Mouse (Mus musculus) hindbrain, embryonic 11.5 days (tissue): ENCODE measurements around the gene Apc2. TPM values are rescaled to one million over a fixed set of nuclear protein-coding genes. Genes with fewer than 3 reads are reported as not detected.

ENCODE experiments used
- ATAC-seq: fragments of 200-750 bp; cut with Nextera tagmentation; 2 replicates; pipeline ENCODE4 v1.8.0; 2017; ENCODE audit warnings: mild to moderate bottlenecking, moderate TSS enrichment, moderate library complexity; ENCODE audit not compliant: low FRiP score
- DNase-seq: peaks from one replicate; pipeline ENCODE4 v3.0.0-alpha.2; 2015; ENCODE audit warnings: low spot score
- H3K27ac ChIP-seq: fragments of 300-500 bp; sonication (generic); 2 replicates; pipeline ENCODE4 v1.5.1; 2014; ENCODE audit warnings: mild to moderate bottlenecking, low read depth, low read length
- H3K27me3 ChIP-seq: fragments of 300-500 bp; sonication (generic); 2 replicates; pipeline ENCODE4 v1.6.1; 2014; ENCODE audit warnings: mild to moderate bottlenecking, low read length, moderate library complexity, mixed read lengths; ENCODE audit not compliant: control insufficient read depth, insufficient read depth
- H3K36me3 ChIP-seq: fragments of 300-500 bp; sonication (generic); 2 replicates; pipeline ENCODE4 v1.6.1; 2014; ENCODE audit warnings: mild to moderate bottlenecking, low read length, moderate library complexity, mixed read lengths; ENCODE audit not compliant: control insufficient read depth, insufficient read depth
- H3K4me1 ChIP-seq: fragments of 300-500 bp; sonication (generic); replicated peaks from 2 replicates; pipeline ENCODE4 v1.6.1; 2014; ENCODE audit warnings: low read length, mixed read lengths; ENCODE audit not compliant: control insufficient read depth, insufficient read depth
- H3K4me2 ChIP-seq: fragments of 300-500 bp; sonication (generic); replicated peaks from 2 replicates; pipeline ENCODE4 v1.6.1; 2014; ENCODE audit warnings: mild to moderate bottlenecking, low read depth, low read length
- H3K4me3 ChIP-seq: fragments of 300-500 bp; sonication (generic); 2 replicates; pipeline ENCODE4 v1.5.1; 2014; ENCODE audit warnings: low read depth, low read length
- H3K9ac ChIP-seq: fragments of 300-500 bp; sonication (generic); 2 replicates; pipeline ENCODE4 v1.6.1; 2014; ENCODE audit warnings: low read depth, low read length
- H3K9me3 ChIP-seq: fragments of 300-500 bp; sonication (generic); 2 replicates; pipeline ENCODE4 v1.6.1; 2016; ENCODE audit warnings: low read length; ENCODE audit not compliant: control insufficient read depth
- WGBS: fragments of 180-500 bp; shearing (Covaris S2); extraction: QIAGEN DNeasy Blood & Tissue Kit; methylation state at CpG from one replicate; pipeline ENCODE4 v1.1.7; 2014; 5-methylcytosine and 5-hydroxymethylcytosine counted together
- polyA plus RNA-seq: library from polyadenylated mRNA; unstranded; fragments of >200 nt; fragmentation: Nextera tagmentation; extraction: Ambion mirVana; gene quantifications from 2 replicates; pipeline ENCODE4 v1.2.1, GENCODE M21; 2014

Gene Apc2
- polyA plus RNA-seq, 1 experiment from 2014 or later, result 101 TPM

GRCm38 (mm10) chr10:80260642-80261584 is 34.9 kb upstream of the Apc2 start, which contains the start of the genes Gamt and Dazap1:
TSS of gene Gamt (minus strand) at chr10:80261012.
TSS of gene Dazap1 (plus strand) at chr10:80261486.
- H3K27me3 ChIP-seq, result no peaks in the 10 kb centered on the region
- peak within 1 kb of the TSS; percentile 44 for H3K4me3 ChIP-seq
- WGBS, result under 1% methylated on average over 48 of the region's 49 CpGs
- DNase-seq, result peak; percentile 97
- H3K9me3 ChIP-seq, result no peaks in the 10 kb centered on the region
- H3K36me3 ChIP-seq, result 0 out of 2 replicates have a peak, but pooled peaks cover 1% of the 10 kb centered on the region
- peak within 1 kb of the TSS; percentile 93 for H3K4me2 ChIP-seq
- H3K9ac ChIP-seq, result peak within 1 kb of the TSS; percentile 68
- peak; percentile 84 for ATAC-seq
- peaks cover 13% of the 10 kb centered on the region for H3K4me1 ChIP-seq
- peak within 1 kb of the TSS; percentile 90 for H3K27ac ChIP-seq

GRCm38 (mm10) chr10:80261585-80261968 is 34.2 kb upstream of the Apc2 start:
- 0 out of 2 replicates have a peak overlapping the region, but pooled peaks have one; percentile 46 for H3K9ac ChIP-seq
- under 1% methylated on average over 14 of the region's 14 CpGs for WGBS
- H3K27ac ChIP-seq, result peak overlapping the region; percentile 90
- H3K4me3 ChIP-seq, result peak overlapping the region; percentile 44
- peaks cover 16% of the 10 kb centered on the region for H3K4me1 ChIP-seq
- DNase-seq (peak; percentile 95), ATAC-seq (peak; percentile 59)
- H3K4me2 ChIP-seq, result peak overlapping the region; percentile 93
- H3K27me3 ChIP-seq, result no peaks in the 10 kb centered on the region
- no peaks in the 10 kb centered on the region for H3K9me3 ChIP-seq
- no peaks in the 10 kb centered on the region for H3K36me3 ChIP-seq

- no peaks in the 10 kb centered on the region for H3K27me3 ChIP-seq
- no peak for ATAC-seq
- H3K9ac ChIP-seq, result no peak overlapping the region
- H3K27ac ChIP-seq, result no peak overlapping the region
- DNase-seq, result no peak
- no peak overlapping the region for H3K4me3 ChIP-seq
- peaks cover 19% of the 10 kb centered on the region for H3K4me1 ChIP-seq
- H3K4me2 ChIP-seq, result no peak overlapping the region
- H3K9me3 ChIP-seq, result no peaks in the 10 kb centered on the region
- 75% methylated on average over 12 of the region's 12 CpGs for WGBS
- no peaks in the 10 kb centered on the region for H3K36me3 ChIP-seq
Observed at GRCm38 (mm10) chr10:80262169-80262568, 33.6 kb upstream of the Apc2 start.

GRCm38 (mm10) chr10:80262776-80263365 is 32.9 kb upstream of the Apc2 start:
- ATAC-seq, result no peak
- H3K4me2 ChIP-seq, result no peak overlapping the region
- no peak overlapping the region for H3K4me3 ChIP-seq
- DNase-seq, result no peak
- WGBS, result 97% methylated on average over 10 of the region's 10 CpGs
- no peaks in the 10 kb centered on the region for H3K27me3 ChIP-seq
- peaks cover 23% of the 10 kb centered on the region for H3K4me1 ChIP-seq
- no peaks in the 10 kb centered on the region for H3K9me3 ChIP-seq
- H3K36me3 ChIP-seq, result no peaks in the 10 kb centered on the region
- no peak overlapping the region for H3K27ac ChIP-seq
- no peak overlapping the region; the same call in 1 of the 2 replicates for H3K9ac ChIP-seq

GRCm38 (mm10) chr10:80264341-80265148 is 31.2 kb upstream of the Apc2 start:
- Histone ChIP-seq H3K4me1 (peaks cover 21% of the 10 kb centered on the region), H3K4me2 (peak overlapping the region; percentile 55), H3K36me3 (no peaks in the 10 kb centered on the region), H3K9ac (peak overlapping the region; percentile 95), H3K4me3 (peak overlapping the region; percentile 87), H3K27ac (peak overlapping the region; percentile 58), H3K27me3 (no peaks in the 10 kb centered on the region), H3K9me3 (no peaks in the 10 kb centered on the region)
- WGBS, result 1% methylated on average over 66 of the region's 81 CpGs
- ATAC-seq (peak; percentile 72), DNase-seq (peak; percentile 99)

- WGBS, result under 1% methylated on average over 18 of the region's 18 CpGs
Observed at GRCm38 (mm10) chr10:80265149-80265486, 30.7 kb upstream of the Apc2 start.

GRCm38 (mm10) chr10:80270099-80270498 is 25.7 kb upstream of the Apc2 start:
- Histone ChIP-seq H3K4me2 (no peak overlapping the region), H3K27me3 (no peaks in the 10 kb centered on the region), H3K36me3 (0 out of 2 replicates have a peak, but pooled peaks cover 4% of the 10 kb centered on the region), H3K4me3 (no peak overlapping the region), H3K9me3 (no peaks in the 10 kb centered on the region), H3K27ac (no peak overlapping the region), H3K9ac (no peak overlapping the region), H3K4me1 (peaks cover 12% of the 10 kb centered on the region)
- 95% methylated on average over 2 of the region's 2 CpGs for WGBS
- ATAC-seq (no peak), DNase-seq (no peak)

More at GRCm38 (mm10) chr10:80265149-80265486, 30.7 kb upstream of the Apc2 start:
- Histone ChIP-seq H3K9ac (peak overlapping the region; percentile 95), H3K4me3 (peak overlapping the region; percentile 87), H3K4me1 (peaks cover 17% of the 10 kb centered on the region), H3K9me3 (no peaks in the 10 kb centered on the region), H3K36me3 (no peaks in the 10 kb centered on the region), H3K27me3 (no peaks in the 10 kb centered on the region), H3K27ac (peak overlapping the region; percentile 58), H3K4me2 (peak overlapping the region; percentile 44)
- ATAC-seq (no peak; the same call in 1 of the 2 replicates), DNase-seq (no peak)

- Histone ChIP-seq H3K27me3 (no peaks in the 10 kb centered on the region), H3K4me2 (no peak overlapping the region), H3K27ac (no peak overlapping the region), H3K4me3 (no peak overlapping the region), H3K9me3 (no peaks in the 10 kb centered on the region), H3K9ac (no peak overlapping the region), H3K4me1 (peaks cover 11% of the 10 kb centered on the region), H3K36me3 (0 out of 2 replicates have a peak, but pooled peaks cover 4% of the 10 kb centered on the region)
- WGBS, result 82% methylated on average over 6 of the region's 6 CpGs
- DNase-seq, result no peak
- ATAC-seq, result no peak
Observed at GRCm38 (mm10) chr10:80270734-80271181, 25.0 kb upstream of the Apc2 start.
